Mouse (Mus musculus) spleen, adult 12 weeks (tissue): ENCODE measurements around the gene Pacsin2.
"Not testable (repeated sequence)": the region's sequence is repeated elsewhere in the genome, so short reads cannot be mapped to it uniquely, and the experiment has no call there.

Experiments
- DNase-seq: peaks from one replicate; pipeline ENCODE4 v3.0.0; 2022; ENCODE audit warnings: low spot score

Gene Pacsin2

GRCm38 (mm10) chr15:83368261-83368660 lies 96.1 kb downstream of the Pacsin2 start:
- DNase-seq = no peak

- peak; percentile 83 for DNase-seq
Measured at GRCm38 (mm10) chr15:83366933-83367552, 97.4 kb downstream of the Pacsin2 start.

- no peak for DNase-seq
Measured at GRCm38 (mm10) chr15:83365697-83366096, 98.7 kb downstream of the Pacsin2 start.

GRCm38 (mm10) chr15:83364194-83364593 lies 100.2 kb downstream of the Pacsin2 start:
- no peak for DNase-seq

GRCm38 (mm10) chr15:83362813-83363212 lies 101.6 kb downstream of the Pacsin2 start:
- DNase-seq = not testable (repeated sequence)

GRCm38 (mm10) chr15:83360899-83361298 lies 103.5 kb downstream of the Pacsin2 start:
- not testable (repeated sequence) for DNase-seq

GRCm38 (mm10) chr15:83360140-83360539 lies 104.3 kb downstream of the Pacsin2 start:
- no peak for DNase-seq

- no peak for DNase-seq
Measured at GRCm38 (mm10) chr15:83358476-83358875, 105.9 kb downstream of the Pacsin2 start.

GRCm38 (mm10) chr15:83351546-83351945 lies 112.9 kb downstream of the Pacsin2 start:
- no peak for DNase-seq

GRCm38 (mm10) chr15:83350859-83351258 lies 113.5 kb downstream of the Pacsin2 start:
- DNase-seq = no peak

GRCm38 (mm10) chr15:83349954-83350711 lies 114.3 kb downstream of the Pacsin2 start, which contains the start of gene Arfgap3:
Gene Arfgap3, minus strand, starts transcription at chr15:83350247.
- DNase-seq = peak; percentile 92

GRCm38 (mm10) chr15:83349225-83349953 lies 115.0 kb downstream of the Pacsin2 start:
- no peak for DNase-seq

- no peak for DNase-seq
Measured at GRCm38 (mm10) chr15:83348747-83349146, 115.7 kb downstream of the Pacsin2 start.

GRCm38 (mm10) chr15:83345898-83346529 lies 118.4 kb downstream of the Pacsin2 start:
- DNase-seq = no peak

- no peak for DNase-seq
Measured at GRCm38 (mm10) chr15:83344956-83345355, 119.5 kb downstream of the Pacsin2 start.

- peak; percentile 50 for DNase-seq
Measured at GRCm38 (mm10) chr15:83344157-83344556, 120.2 kb downstream of the Pacsin2 start.

- no peak for DNase-seq
Measured at GRCm38 (mm10) chr15:83338908-83339307, 125.5 kb downstream of the Pacsin2 start.

- DNase-seq = no peak
Measured at GRCm38 (mm10) chr15:83337903-83338870, 126.2 kb downstream of the Pacsin2 start.

GRCm38 (mm10) chr15:83332373-83332772 lies 132.0 kb downstream of the Pacsin2 start:
- DNase-seq = no peak

GRCm38 (mm10) chr15:83328952-83329351 lies 135.5 kb downstream of the Pacsin2 start:
- DNase-seq = no peak
